Mouse (Mus musculus) embryonic fibroblast, embryonic 13.5 days (primary cell): ENCODE results near the gene Eno4. TPM values are rescaled to one million over a fixed set of nuclear protein-coding genes. Genes with fewer than 3 reads are reported as not detected.

Source experiments
- H3K27ac ChIP-seq: 2 replicates; pipeline ENCODE4 v1.5.1; 2012; ENCODE audit warnings: low read length, control low read depth, inconsistent platforms; ENCODE audit not compliant: insufficient read depth
- H3K4me1 ChIP-seq: 2 replicates; pipeline ENCODE4 v1.6.1; 2011; ENCODE audit warnings: low read length; ENCODE audit not compliant: control insufficient read depth, insufficient read depth
- H3K4me3 ChIP-seq: 2 replicates; pipeline ENCODE4 v1.5.1; 2011; ENCODE audit warnings: mild to moderate bottlenecking, control low read depth, low read length; ENCODE audit not compliant: insufficient read depth
- CTCF ChIP-seq: IDR thresholded peaks from 2 replicates; pipeline ENCODE4 v1.5.1; 2011; ENCODE audit warnings: mild to moderate bottlenecking, control low read depth, low read length, moderate library complexity, borderline replicate concordance; ENCODE audit not compliant: insufficient read depth
- POLR2A ChIP-seq: IDR thresholded peaks from 2 replicates; pipeline ENCODE4 v1.6.1; 2011; ENCODE audit warnings: low read depth, mild to moderate bottlenecking, control low read depth, low read length, moderate library complexity
- polyA plus RNA-seq: library from polyadenylated mRNA; stranded (reverse); fragments of >200 nt; gene quantifications from 2 replicates; pipeline ENCODE4 v1.2.4, GENCODE M21; 2011; ENCODE audit warnings: low read depth; ENCODE audit not compliant: missing spikeins, insufficient read length

Eno4 gene
- polyA plus RNA-seq, 1 experiment: not detected

DNA sequence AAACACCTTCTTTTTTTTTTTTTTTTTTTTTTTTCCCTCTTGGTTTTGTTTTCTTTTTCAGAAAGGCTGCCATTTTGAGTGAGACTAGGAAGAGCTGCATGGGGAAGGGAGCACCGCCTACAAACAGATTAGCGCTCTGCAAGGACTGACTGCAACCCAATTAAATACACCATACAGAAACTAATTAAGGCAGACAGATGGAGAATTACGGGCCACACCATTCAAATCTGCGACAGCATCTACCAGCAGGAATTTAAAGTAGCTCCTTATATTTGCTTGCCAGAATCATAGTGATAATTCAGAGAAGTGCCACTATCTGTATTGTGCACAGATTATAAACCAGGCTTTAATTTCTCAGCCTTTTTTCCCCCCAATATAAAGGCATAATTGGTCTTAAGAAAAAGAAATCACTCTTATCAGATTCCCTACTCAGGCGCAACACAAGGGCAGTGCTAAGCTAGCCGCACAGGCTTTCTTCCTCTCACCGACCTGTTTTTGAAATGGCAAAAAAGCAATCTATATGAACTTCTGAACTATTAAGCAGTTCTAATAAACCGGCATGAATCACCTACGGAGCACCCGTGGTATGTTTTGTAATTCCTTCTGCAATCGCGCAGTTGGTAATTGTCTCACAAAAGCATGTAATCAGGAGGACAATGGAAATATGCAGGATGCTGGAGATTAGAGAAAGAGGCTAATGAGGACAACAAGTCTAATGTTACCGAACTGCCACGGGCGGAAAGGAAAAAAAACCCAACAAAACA lies 63.5 kb downstream of the Eno4 start:
- TF ChIP-seq POLR2A: no peak
- TF ChIP-seq CTCF: no peak
- H3K27ac ChIP-seq: no peak overlapping the region
- no peaks in the 10 kb centered on the region for H3K4me1 ChIP-seq
- no peak overlapping the region for H3K4me3 ChIP-seq

DNA sequence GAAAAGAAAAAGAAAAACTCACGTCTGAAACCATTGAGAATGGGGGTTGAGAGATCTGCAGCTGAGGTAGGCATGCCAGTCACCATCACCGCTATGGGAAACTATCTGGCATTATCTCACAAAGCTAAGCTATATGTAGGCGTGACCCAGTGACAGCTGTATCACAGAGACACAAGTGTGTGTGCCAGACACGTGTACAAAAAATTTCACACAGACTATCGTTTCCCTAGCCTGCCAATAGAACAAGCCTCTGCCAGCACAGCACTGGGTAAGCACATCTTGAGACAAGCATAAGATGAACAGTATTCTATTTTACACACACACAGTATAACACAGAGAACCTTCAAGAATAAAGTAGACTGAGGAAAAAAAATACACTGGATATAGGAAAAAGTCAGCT lies 67.6 kb downstream of the Eno4 start:
- H3K27ac ChIP-seq: no peak overlapping the region
- no peaks in the 10 kb centered on the region for H3K4me1 ChIP-seq
- no peak overlapping the region for H3K4me3 ChIP-seq
- TF ChIP-seq POLR2A (no peak), CTCF (no peak)

Other genes with a start within 250 kb of the Eno4 start
- not detected in 2 replicates for gene Pnliprp1, start 214.5 kb upstream of the Eno4 start, polyA plus RNA-seq
- gene Pnliprp2, start 183.7 kb upstream of the Eno4 start, polyA plus RNA-seq: not detected in 2 replicates
- not detected in 2 replicates for gene 1700019N19Rik, start 149.0 kb upstream of the Eno4 start, polyA plus RNA-seq
- gene Hspa12a, start 229 bp downstream of the Eno4 start, polyA plus RNA-seq: 7.1 and 9.0 TPM in 2 replicates
- gene Shtn1, start 132.7 kb downstream of the Eno4 start, polyA plus RNA-seq: 0.56 and 1.1 TPM in 2 replicates
- gene Vax1, start 226.6 kb downstream of the Eno4 start, polyA plus RNA-seq: not detected in 2 replicates